Mouse (Mus musculus): Measurements from ENCODE around the gene Ctxn2. TPM values are rescaled to one million over a fixed set of nuclear protein-coding genes. Genes with fewer than 3 reads are reported as not detected.

Ctxn2 gene
- polyA plus RNA-seq, 2 experiments: not detected

DNA sequence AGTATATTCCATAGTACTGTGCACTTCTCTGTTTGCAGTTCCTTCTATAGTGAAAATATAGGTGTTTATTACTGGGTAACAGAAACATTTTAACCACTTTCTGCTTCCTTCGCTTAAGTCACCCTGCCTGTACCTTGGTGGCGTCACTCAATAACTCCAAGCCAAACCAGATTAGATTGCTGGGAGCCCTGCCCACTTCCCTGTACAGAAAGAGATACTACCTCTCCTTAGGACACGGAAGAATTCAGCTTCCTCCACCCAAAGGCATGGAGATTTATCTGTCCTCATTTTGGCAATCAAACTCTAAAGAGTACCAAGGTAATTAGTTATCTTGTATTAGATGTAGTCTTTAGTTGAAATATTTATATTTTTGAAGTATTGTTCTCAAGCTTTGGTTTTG is 9.7 kb upstream of the Ctxn2 start:
- TF ChIP-seq POLR2A (IDR thresholded peaks at IDR 0.05; ENCODE audit: borderline replicate concordance, extremely low read depth, insufficient read depth, insufficient read length): no peak
- H3K4me1 ChIP-seq (ENCODE audit: control insufficient read depth, insufficient read depth, low read length): peaks cover 5% of the 10 kb centered on the region
- no peak overlapping the region for H3K27ac ChIP-seq (replicated peaks; ENCODE audit: low read depth, low read length)
- 80% methylated on average over 3 of the region's 3 CpGs for WGBS
- H3K9me3 ChIP-seq (ENCODE audit: control insufficient read depth, low read length): no peaks in the 10 kb centered on the region
- ATAC-seq (ENCODE audit: low FRiP score, low read depth) (no peak), DNase-seq (ENCODE audit: low spot score) (no peak)
- H3K27me3 ChIP-seq (ENCODE audit: control insufficient read depth, insufficient read depth, low read length): no peaks in the 10 kb centered on the region
- H3K4me2 ChIP-seq (replicated peaks; ENCODE audit: low read depth, low read length, severe bottlenecking): no peak overlapping the region
- H3K4me3 ChIP-seq (replicated peaks; ENCODE audit: low read length): no peak overlapping the region
- no peaks in the 10 kb centered on the region for H3K36me3 ChIP-seq (ENCODE audit: control insufficient read depth, insufficient read depth, low read length)
- H3K9ac ChIP-seq (ENCODE audit: low read depth, low read length, severe bottlenecking): no peak overlapping the region

DNA sequence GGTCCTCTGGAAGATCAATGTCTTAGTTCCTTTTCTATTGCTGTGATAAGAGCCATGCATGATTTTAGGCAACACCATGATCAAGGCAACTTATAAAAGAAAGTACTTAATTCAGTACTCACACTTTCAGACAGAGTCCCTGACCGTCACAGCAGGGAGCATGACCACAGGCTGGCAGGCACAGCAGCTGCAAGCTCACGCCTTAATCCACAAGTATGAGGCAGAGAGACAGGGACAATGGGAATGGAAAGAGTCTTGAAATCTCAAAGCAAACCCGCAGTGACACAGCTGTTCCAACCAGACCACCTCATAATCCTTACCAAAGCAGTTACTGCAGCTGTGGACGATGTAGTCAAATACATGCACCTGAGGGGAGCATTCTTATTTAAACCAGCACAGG is 2.4 kb upstream of the Ctxn2 start:
- Histone ChIP-seq H3K9me3 (ENCODE audit: control insufficient read depth, low read length) (no peaks in the 10 kb centered on the region), H3K27ac (replicated peaks; ENCODE audit: low read depth, low read length) (no peak overlapping the region), H3K27me3 (ENCODE audit: control insufficient read depth, insufficient read depth, low read length) (peaks cover 6% of the 10 kb centered on the region; the same call in 1 of the 2 replicates), H3K36me3 (ENCODE audit: control insufficient read depth, insufficient read depth, low read length) (no peaks in the 10 kb centered on the region), H3K9ac (ENCODE audit: low read depth, low read length, severe bottlenecking) (no peak overlapping the region), H3K4me3 (replicated peaks; ENCODE audit: low read length) (no peak overlapping the region), H3K4me2 (replicated peaks; ENCODE audit: low read depth, low read length, severe bottlenecking) (no peak overlapping the region), H3K4me1 (ENCODE audit: control insufficient read depth, insufficient read depth, low read length) (peaks cover 5% of the 10 kb centered on the region)
- no peak for TF ChIP-seq POLR2A (IDR thresholded peaks at IDR 0.05; ENCODE audit: borderline replicate concordance, extremely low read depth, insufficient read depth, insufficient read length)
- DNase-seq (ENCODE audit: low spot score) (no peak), ATAC-seq (ENCODE audit: low FRiP score, low read depth) (no peak; the same call in 1 of the 2 replicates)
- 42% methylated on average over 4 of the region's 4 CpGs for WGBS

DNA sequence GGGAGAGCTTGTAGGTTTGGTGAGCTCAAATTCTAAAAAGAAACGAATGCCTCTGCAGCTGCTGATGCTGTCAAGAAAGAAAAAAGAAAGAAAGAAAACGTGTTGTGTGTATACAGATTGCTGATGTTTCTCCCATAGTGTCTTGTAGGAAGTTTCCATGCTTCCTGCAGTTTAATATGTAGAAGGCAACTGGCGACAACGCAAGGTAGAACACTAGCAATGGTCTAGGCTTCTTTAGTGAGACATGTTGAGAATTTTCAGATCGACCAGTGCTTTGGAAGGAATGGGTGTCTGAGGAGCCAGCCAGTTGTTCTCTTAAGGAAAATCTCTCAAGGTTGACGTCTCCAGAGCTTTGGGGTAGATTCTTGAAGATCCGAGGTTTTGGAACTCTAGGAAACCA is 354 bp downstream of the Ctxn2 start:
- H3K4me2 ChIP-seq (replicated peaks; ENCODE audit: low read depth, low read length, severe bottlenecking): peak overlapping the region; percentile 65; the same call in 1 of the 2 replicates
- 25% methylated on average over 7 of the region's 7 CpGs for WGBS
- H3K4me3 ChIP-seq (replicated peaks; ENCODE audit: low read length): no peak overlapping the region
- no peak for TF ChIP-seq POLR2A (IDR thresholded peaks at IDR 0.05; ENCODE audit: borderline replicate concordance, extremely low read depth, insufficient read depth, insufficient read length)
- peaks cover 6% of the 10 kb centered on the region; the same call in 1 of the 2 replicates for H3K27me3 ChIP-seq (ENCODE audit: control insufficient read depth, insufficient read depth, low read length)
- no peak overlapping the region for H3K9ac ChIP-seq (ENCODE audit: low read depth, low read length, severe bottlenecking)
- H3K36me3 ChIP-seq (ENCODE audit: control insufficient read depth, insufficient read depth, low read length): no peaks in the 10 kb centered on the region
- no peaks in the 10 kb centered on the region for H3K9me3 ChIP-seq (ENCODE audit: control insufficient read depth, low read length)
- peaks cover 5% of the 10 kb centered on the region for H3K4me1 ChIP-seq (ENCODE audit: control insufficient read depth, insufficient read depth, low read length)
- no peak for DNase-seq (ENCODE audit: low spot score)
- no peak overlapping the region for H3K27ac ChIP-seq (replicated peaks; ENCODE audit: low read depth, low read length)
- no peak for ATAC-seq (ENCODE audit: low FRiP score, low read depth)

DNA sequence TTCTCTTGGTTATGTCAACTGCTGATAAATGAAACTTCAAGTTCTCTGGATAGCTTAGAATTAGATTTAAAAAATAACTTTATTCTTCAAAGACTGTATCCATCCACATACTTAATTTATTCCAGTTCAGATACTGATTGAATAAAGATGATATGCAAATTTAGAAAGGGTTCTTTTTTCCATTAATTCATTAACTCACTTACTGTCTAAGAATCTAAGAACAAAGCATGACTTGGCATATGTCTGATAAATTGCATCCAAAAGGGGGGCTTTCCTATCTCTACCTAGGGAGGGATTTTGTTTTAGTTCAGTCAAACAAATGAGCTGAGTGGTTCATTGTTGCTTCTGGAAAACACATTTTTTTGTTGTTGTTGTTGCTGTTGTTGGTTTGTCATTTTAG is 5.8 kb downstream of the Ctxn2 start:
- Histone ChIP-seq H3K27me3 (ENCODE audit: control insufficient read depth, insufficient read depth, low read length) (no peaks in the 10 kb centered on the region), H3K27ac (replicated peaks; ENCODE audit: low read depth, low read length) (no peak overlapping the region), H3K9ac (ENCODE audit: low read depth, low read length, severe bottlenecking) (no peak overlapping the region), H3K36me3 (ENCODE audit: control insufficient read depth, insufficient read depth, low read length) (no peaks in the 10 kb centered on the region), H3K4me3 (replicated peaks; ENCODE audit: low read length) (no peak overlapping the region), H3K9me3 (ENCODE audit: control insufficient read depth, low read length) (no peaks in the 10 kb centered on the region), H3K4me2 (replicated peaks; ENCODE audit: low read depth, low read length, severe bottlenecking) (no peak overlapping the region), H3K4me1 (ENCODE audit: control insufficient read depth, insufficient read depth, low read length) (no peaks in the 10 kb centered on the region)
- TF ChIP-seq POLR2A (IDR thresholded peaks at IDR 0.05; ENCODE audit: borderline replicate concordance, extremely low read depth, insufficient read depth, insufficient read length): no peak
- ATAC-seq (ENCODE audit: low FRiP score, low read depth): no peak
- DNase-seq (ENCODE audit: low spot score): no peak

DNA sequence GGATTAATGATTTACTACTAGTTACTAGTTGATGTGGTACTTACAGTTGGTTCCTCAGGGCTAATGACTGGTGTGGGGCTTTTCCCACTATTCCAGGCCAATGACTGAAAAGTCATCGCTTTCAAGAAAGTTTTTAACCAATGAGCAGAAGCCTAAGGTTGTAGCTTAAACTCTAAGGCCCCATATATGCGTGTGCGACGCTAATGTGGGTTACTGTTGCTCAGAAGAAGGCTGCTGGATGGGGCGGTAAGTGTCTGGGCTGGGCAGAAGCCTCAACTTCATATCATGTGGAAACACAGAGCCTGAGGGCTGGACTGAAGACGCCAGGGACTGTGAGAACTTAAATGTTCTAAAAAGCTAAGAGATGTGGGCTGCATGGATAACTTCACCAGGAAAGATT is 15.9 kb downstream of the Ctxn2 start, which contains the start of gene Slc12a1:
Slc12a1 (plus strand) TSS at position 118 of the 400 bp plus-strand sequence.
- no peak for ATAC-seq (ENCODE audit: low FRiP score, low read depth)
- WGBS: 85% methylated on average over 6 of the region's 6 CpGs

DNA sequence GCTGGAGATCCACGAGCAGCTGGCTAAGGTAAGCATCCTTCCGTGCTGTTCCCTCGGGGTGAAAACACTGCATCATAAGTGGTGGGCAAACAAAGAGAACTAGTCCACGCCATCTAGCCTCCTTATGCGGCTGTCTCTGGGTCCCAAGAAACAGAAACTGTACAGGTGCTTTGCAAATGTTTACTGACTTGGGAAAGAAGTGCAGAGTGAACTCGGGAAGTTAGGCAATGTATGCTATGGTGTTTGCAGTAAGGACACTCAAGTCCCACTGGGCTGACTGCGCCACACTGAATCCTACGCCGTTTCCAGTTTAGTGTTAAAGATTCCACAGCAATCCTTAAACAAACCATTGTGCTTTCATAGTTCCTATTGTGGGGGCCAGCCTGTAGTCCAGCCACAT is 17.8 kb downstream of the Ctxn2 start:
- TF ChIP-seq POLR2A (IDR thresholded peaks at IDR 0.05; ENCODE audit: borderline replicate concordance, extremely low read depth, insufficient read depth, insufficient read length): no peak
- DNase-seq (ENCODE audit: low spot score) (no peak), ATAC-seq (ENCODE audit: low FRiP score, low read depth) (no peak)
- no peaks in the 10 kb centered on the region for H3K4me1 ChIP-seq (ENCODE audit: control insufficient read depth, insufficient read depth, low read length)
- H3K4me3 ChIP-seq (replicated peaks; ENCODE audit: low read length): no peak overlapping the region
- no peaks in the 10 kb centered on the region for H3K9me3 ChIP-seq (ENCODE audit: control insufficient read depth, low read length)
- H3K9ac ChIP-seq (ENCODE audit: low read depth, low read length, severe bottlenecking): no peak overlapping the region
- no peak overlapping the region for H3K27ac ChIP-seq (replicated peaks; ENCODE audit: low read depth, low read length)
- no peaks in the 10 kb centered on the region for H3K27me3 ChIP-seq (ENCODE audit: control insufficient read depth, insufficient read depth, low read length)
- H3K36me3 ChIP-seq (ENCODE audit: control insufficient read depth, insufficient read depth, low read length): no peaks in the 10 kb centered on the region
- WGBS: 85% methylated on average over 9 of the region's 9 CpGs
- no peak overlapping the region for H3K4me2 ChIP-seq (replicated peaks; ENCODE audit: low read depth, low read length, severe bottlenecking)

More for the DNA sequence above, 15.9 kb downstream of the Ctxn2 start, which contains the start of gene Slc12a1:
- H3K9ac ChIP-seq (ENCODE audit: low read depth, low read length, severe bottlenecking): no peak within 1 kb of the TSS
- no peaks in the 10 kb centered on the region for H3K9me3 ChIP-seq (ENCODE audit: control insufficient read depth, low read length)
- H3K27me3 ChIP-seq (ENCODE audit: control insufficient read depth, insufficient read depth, low read length): no peaks in the 10 kb centered on the region
- H3K4me1 ChIP-seq (ENCODE audit: control insufficient read depth, insufficient read depth, low read length): no peaks in the 10 kb centered on the region
- no peak within 1 kb of the TSS for H3K27ac ChIP-seq (replicated peaks; ENCODE audit: low read depth, low read length)
- H3K36me3 ChIP-seq (ENCODE audit: control insufficient read depth, insufficient read depth, low read length): no peaks in the 10 kb centered on the region
- DNase-seq (ENCODE audit: low spot score): no peak
- no peak within 1 kb of the TSS for H3K4me2 ChIP-seq (replicated peaks; ENCODE audit: low read depth, low read length, severe bottlenecking)
- no peak within 1 kb of the TSS for H3K4me3 ChIP-seq (replicated peaks; ENCODE audit: low read length)
- TF ChIP-seq POLR2A (IDR thresholded peaks at IDR 0.05; ENCODE audit: borderline replicate concordance, extremely low read depth, insufficient read depth, insufficient read length): no peak
